Mouse (Mus musculus) c-Kit-positive CD71-negative TER-119-negative erythroid progenitor cells, embryonic 14.5 days (primary cell): ENCODE measurements around the gene Eif5.
"Not testable (repeated sequence)": the region's sequence is repeated elsewhere in the genome, so short reads cannot be mapped to it uniquely, and the experiment has no call there.

Experiments
- DNase-seq: peaks from one replicate; pipeline ENCODE4 v3.0.0-alpha.2; 2013; ENCODE audit warnings: low read depth

The Eif5 gene

GRCm38 (mm10) chr12:111524883-111525282, 12.9 kb upstream of the Eif5 start:
- DNase-seq: no peak

- DNase-seq: no peak
These were observed 10.1 kb upstream of the Eif5 start for GRCm38 (mm10) chr12:111527643-111528281.

GRCm38 (mm10) chr12:111529192-111529591, 8.6 kb upstream of the Eif5 start:
- no peak for DNase-seq

- no peak for DNase-seq
These were observed 4.6 kb upstream of the Eif5 start for GRCm38 (mm10) chr12:111533096-111533794.

- no peak for DNase-seq
These were observed 2.5 kb upstream of the Eif5 start for GRCm38 (mm10) chr12:111535281-111535680.

GRCm38 (mm10) chr12:111535762-111536161, 2.1 kb upstream of the Eif5 start:
- DNase-seq: no peak

- no peak for DNase-seq
These were observed 1.1 kb upstream of the Eif5 start for GRCm38 (mm10) chr12:111536746-111537145.

GRCm38 (mm10) chr12:111537341-111537740, 475 bp upstream of the Eif5 start:
- no peak for DNase-seq

- DNase-seq: no peak
These were observed 650 bp downstream of the Eif5 start for GRCm38 (mm10) chr12:111538292-111539040.

- DNase-seq: no peak
These were observed 1.2 kb downstream of the Eif5 start for GRCm38 (mm10) chr12:111539041-111539345.

GRCm38 (mm10) chr12:111547070-111547469, 9.3 kb downstream of the Eif5 start:
- DNase-seq: no peak

- DNase-seq: no peak
These were observed 10.9 kb downstream of the Eif5 start for GRCm38 (mm10) chr12:111548555-111549289.

GRCm38 (mm10) chr12:111550679-111551078, 12.9 kb downstream of the Eif5 start:
- DNase-seq: no peak

- DNase-seq: no peak
These were observed 14.5 kb downstream of the Eif5 start for GRCm38 (mm10) chr12:111552342-111552741.

- no peak for DNase-seq
These were observed 17.5 kb downstream of the Eif5 start for GRCm38 (mm10) chr12:111555357-111555756.

- not testable (repeated sequence) for DNase-seq
These were observed 18.1 kb downstream of the Eif5 start for GRCm38 (mm10) chr12:111555893-111556292.

- no peak for DNase-seq
These were observed 19.7 kb downstream of the Eif5 start for GRCm38 (mm10) chr12:111557538-111557937.

- DNase-seq: no peak
These were observed 20.8 kb downstream of the Eif5 start for GRCm38 (mm10) chr12:111558655-111559054.

GRCm38 (mm10) chr12:111559647-111560258, 21.9 kb downstream of the Eif5 start:
- peak; percentile 69 for DNase-seq

GRCm38 (mm10) chr12:111560286-111560685, 22.5 kb downstream of the Eif5 start:
- no peak for DNase-seq

- DNase-seq: no peak
These were observed 24.5 kb downstream of the Eif5 start for GRCm38 (mm10) chr12:111562276-111562814.
